Mouse (Mus musculus) NIH3T3 (cell line): ENCODE results near the gene Zfp503.
A peak's percentile ranks its signal among the peaks of the same experiment; 100 is the strongest.

Experiments used
- DNase-seq: peaks from one replicate; pipeline ENCODE4 v3.0.0-alpha.2; 2012; ENCODE audit warnings: low read depth

Zfp503 gene

GRCm38 (mm10) chr14:21993251-21994060, 4.1 kb upstream of the Zfp503 start:
- peak; percentile 68 for DNase-seq

- peak; percentile 32 for DNase-seq
Observed at GRCm38 (mm10) chr14:21992321-21992885, 3.0 kb upstream of the Zfp503 start.

- DNase-seq: peak; percentile 53
Observed at GRCm38 (mm10) chr14:21991856-21992255, 2.5 kb upstream of the Zfp503 start.

GRCm38 (mm10) chr14:21991251-21991780, 1.9 kb upstream of the Zfp503 start:
- DNase-seq: peak; percentile 82

- DNase-seq: peak; percentile 60
Observed at GRCm38 (mm10) chr14:21990321-21991021, 1.1 kb upstream of the Zfp503 start.

GRCm38 (mm10) chr14:21988577-21989290, 667 bp downstream of the Zfp503 start:
- DNase-seq: peak; percentile 51

GRCm38 (mm10) chr14:21987660-21988576, 1.5 kb downstream of the Zfp503 start:
- peak; percentile 97 for DNase-seq

GRCm38 (mm10) chr14:21986733-21987659, 2.4 kb downstream of the Zfp503 start:
- DNase-seq: peak; percentile 83

GRCm38 (mm10) chr14:21985981-21986732, 3.2 kb downstream of the Zfp503 start:
- DNase-seq: peak; percentile 81

- DNase-seq: peak; percentile 62
Observed at GRCm38 (mm10) chr14:21985426-21985931, 3.9 kb downstream of the Zfp503 start.

GRCm38 (mm10) chr14:21984757-21985425, 4.5 kb downstream of the Zfp503 start:
- DNase-seq: peak; percentile 71

- DNase-seq: peak; percentile 6
Observed at GRCm38 (mm10) chr14:21983950-21984730, 5.3 kb downstream of the Zfp503 start.

GRCm38 (mm10) chr14:21983311-21983949, 6.0 kb downstream of the Zfp503 start:
- peak; percentile 60 for DNase-seq

GRCm38 (mm10) chr14:21982592-21983310, 6.7 kb downstream of the Zfp503 start:
- DNase-seq: peak; percentile 66

- peak; percentile 38 for DNase-seq
Observed at GRCm38 (mm10) chr14:21982096-21982591, 7.3 kb downstream of the Zfp503 start.

- peak; percentile 85 for DNase-seq
Observed at GRCm38 (mm10) chr14:21981462-21981861, 7.9 kb downstream of the Zfp503 start.
